Mouse (Mus musculus) right cerebral cortex, adult 18-20 months (tissue): ENCODE measurements at regions not wholly inside any gene's neighbourhood (a gene's known extent, or its start where the extent isn't known, plus 50 kb on each side); places are given as distances from the start of the nearest gene placed in this dataset.

Experiments used
- DNase-seq: peaks from one replicate; pipeline ENCODE4 v3.0.0; 2022; ENCODE audit warnings: mixed read lengths

DNA sequence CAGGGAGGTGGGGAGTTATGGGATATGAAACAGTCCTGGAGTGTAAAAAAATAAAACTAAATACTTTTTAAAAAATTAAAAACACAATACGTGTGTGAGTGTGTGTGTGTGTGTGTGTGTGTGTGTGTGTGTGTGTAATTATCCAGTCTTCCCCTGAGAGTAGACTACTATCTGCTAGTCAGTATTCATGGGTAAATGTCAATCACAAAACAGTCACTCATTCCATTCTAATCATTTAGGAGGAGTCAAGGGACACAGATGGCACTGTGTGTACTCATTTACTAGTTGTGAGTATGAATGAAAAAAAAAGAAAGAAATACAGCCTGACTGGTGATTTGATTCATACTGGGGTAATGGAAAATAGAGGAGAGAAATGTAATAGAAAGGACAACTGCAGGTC, 226.5 kb downstream of the Mpdz start:
- DNase-seq: no peak

DNA sequence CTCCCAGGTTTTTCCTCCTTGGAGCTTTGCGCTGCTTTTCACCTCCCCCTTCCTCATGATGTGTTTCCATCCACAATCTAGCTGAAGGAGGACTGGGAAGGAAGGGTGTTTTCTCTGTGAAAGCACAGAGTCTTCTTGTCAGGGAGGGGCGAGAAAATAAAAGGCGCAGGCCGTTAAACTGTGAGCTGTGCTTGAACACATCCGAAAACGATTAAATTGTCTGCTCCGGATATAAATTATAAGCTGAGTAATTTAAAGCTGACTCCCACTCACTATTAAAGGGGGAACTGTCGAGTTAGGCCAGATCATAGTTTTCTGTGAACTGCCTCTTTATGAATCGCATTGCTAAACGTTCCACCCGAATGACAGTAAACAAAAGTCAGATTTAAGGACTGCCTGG, 224.6 kb downstream of the Mpdz start:
- DNase-seq: no peak

DNA sequence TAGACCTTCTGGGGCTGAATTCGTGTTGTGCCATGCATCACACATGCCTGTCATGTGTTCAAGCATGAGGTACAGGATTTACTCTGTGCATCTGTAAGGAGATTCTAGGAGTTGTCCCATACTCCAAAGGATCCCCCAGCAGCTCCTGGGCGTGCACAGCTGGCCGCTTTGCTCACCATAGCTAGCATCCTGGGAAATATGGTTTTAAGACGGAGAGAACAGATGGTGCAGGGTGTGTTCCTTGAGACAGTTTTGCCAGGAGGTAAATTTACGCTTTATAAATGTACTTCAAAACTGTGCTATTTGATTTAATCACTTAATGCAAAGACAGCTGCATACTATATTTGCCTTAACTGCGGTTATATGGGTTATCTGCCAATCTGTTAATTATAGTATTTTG, 220.6 kb downstream of the Mpdz start:
- DNase-seq: peak; percentile 6

DNA sequence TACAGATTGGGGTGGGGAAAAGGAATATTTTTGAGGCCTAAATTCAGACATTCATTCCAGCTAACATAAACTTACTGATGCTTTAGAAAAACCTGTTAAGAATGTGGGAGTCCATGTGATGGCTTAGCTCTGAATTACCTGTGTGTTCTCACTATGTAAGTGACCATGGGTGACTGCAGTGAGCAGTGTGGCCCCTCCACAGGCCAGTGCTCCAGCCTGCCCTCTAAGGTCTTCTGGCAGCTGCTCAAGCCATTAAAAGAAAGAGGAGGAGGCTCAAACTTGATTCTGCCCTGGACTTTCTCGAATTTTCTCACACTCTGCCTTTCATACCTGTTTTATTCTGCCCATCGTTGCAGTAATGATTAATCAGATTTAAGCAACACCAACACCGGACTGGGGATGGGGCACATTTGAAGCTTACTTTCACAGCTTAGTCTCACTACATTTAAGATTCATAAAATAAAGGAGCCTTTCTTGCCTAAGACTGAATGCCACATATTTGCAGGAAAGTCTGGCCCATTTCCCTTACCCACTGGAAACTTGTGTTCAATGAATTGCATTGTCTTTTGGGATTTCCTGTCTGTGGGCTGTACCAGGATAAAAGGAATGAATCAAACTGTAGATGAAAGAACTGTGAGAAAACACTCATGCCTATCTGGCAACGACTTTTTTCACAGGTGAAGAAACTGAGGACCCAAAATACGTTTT, 220.0 kb downstream of the Mpdz start:
- no peak for DNase-seq
